Mouse (Mus musculus): Measurements from ENCODE around the gene Errfi1.

DNA sequence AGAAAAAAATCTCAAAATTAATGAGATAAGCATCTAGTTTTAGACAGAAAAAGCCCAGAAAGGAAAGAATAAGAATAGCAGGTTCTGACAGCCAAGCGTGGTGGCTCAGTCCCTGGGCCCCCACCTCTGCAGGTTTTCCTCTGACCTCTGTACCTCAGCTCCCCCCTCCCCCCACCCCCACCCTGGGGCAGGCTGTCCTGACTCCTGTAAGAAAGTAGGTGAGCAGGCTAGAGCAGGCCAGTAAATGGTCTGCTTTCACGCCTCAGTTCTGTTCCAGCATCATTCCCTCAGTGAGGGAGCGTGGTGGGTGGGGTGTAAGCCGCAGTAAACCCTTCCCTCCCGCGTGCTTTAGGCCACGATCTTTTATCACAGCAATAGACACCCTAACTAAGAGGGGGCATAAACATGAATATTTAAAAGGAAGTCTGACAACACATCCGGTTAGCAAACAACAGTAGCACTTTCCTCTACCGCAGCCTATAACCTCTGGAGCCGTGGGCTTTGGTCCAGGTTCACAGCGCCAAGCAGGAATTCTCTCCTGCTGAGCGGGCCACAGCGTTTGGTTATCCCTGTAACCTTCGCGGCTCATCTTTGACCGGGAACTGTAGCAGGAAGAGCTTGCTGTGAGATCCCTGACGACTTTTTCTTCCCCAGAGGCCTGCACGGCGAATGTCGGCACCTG is 35.7 kb downstream of the Errfi1 start:
- TF ChIP-seq CTCF (IDR thresholded peaks at IDR 0.05; ENCODE audit: borderline replicate concordance, insufficient read depth, low read length) (no peak), POLR2A (IDR thresholded peaks at IDR 0.05; ENCODE audit: low read depth, low read length) (no peak)
